In genomic region chr17:29556456-29556855, GRCm38 (mm10) we compare ENCODE assay signal across 20 mouse cellular contexts. TPM values are rescaled to one million over a fixed set of nuclear protein-coding genes. Genes with fewer than 3 reads are reported as not detected.
DNase-seq lines count a peak whose midpoint lies in the region; ATAC-seq and TF ChIP-seq lines count a peak whose summit lies in the region.
"Had no signal": no experiment of that assay in that cellular context is flagged by ENCODE, and none has a peak within 500 bp of the region (broad histone marks: within the 10 kb centered on the region; RNA-seq: fewer than 3 reads in every experiment).

No protein-coding gene starts in this region.

- no peak for TF ChIP-seq CTCF in lung, postnatal 0 days (IDR thresholded peaks at IDR 0.05)

- ATAC-seq in heart, embryonic 11.5 days (replicated peaks; ENCODE audit: insufficient number of reproducible peaks, low FRiP score, low TSS enrichment): no peak
- no peak for ATAC-seq in lung, postnatal 0 days
- ATAC-seq in intestine, embryonic 14.5 days (replicated peaks; ENCODE audit: low FRiP score, low TSS enrichment, low read depth): 0 out of 2 replicates have a peak, but pooled peaks have one; percentile 18
- ATAC-seq in stomach, embryonic 15.5 days (ENCODE audit: insufficient read depth, low FRiP score, low read depth): no peak
- no peak for ATAC-seq in hindbrain, embryonic 14.5 days (ENCODE audit: low FRiP score)
- ATAC-seq: liver, postnatal 0 days; midbrain, embryonic 16.5 days had no signal

- H3K4me3 ChIP-seq in heart, embryonic 11.5 days (ENCODE audit: low read depth, low read length): no peak overlapping the region
- no peak overlapping the region for H3K4me3 ChIP-seq in lung, postnatal 0 days (ENCODE audit: low read depth, low read length)
- no peak overlapping the region for H3K4me3 ChIP-seq in intestine, embryonic 14.5 days (ENCODE audit: low read depth, low read length)
- H3K4me3 ChIP-seq in stomach, embryonic 15.5 days (replicated peaks): no peak overlapping the region
- no peak overlapping the region for H3K4me3 ChIP-seq in hindbrain, embryonic 14.5 days (replicated peaks; ENCODE audit: low read length)
- H3K4me3 ChIP-seq: heart, adult 2 months had no signal

- H3K36me3 ChIP-seq in heart, embryonic 11.5 days (ENCODE audit: control insufficient read depth, insufficient read depth, low read length): no peaks in the 10 kb centered on the region
- H3K36me3 ChIP-seq in lung, postnatal 0 days (ENCODE audit: insufficient read depth, low read length): no peaks in the 10 kb centered on the region
- H3K36me3 ChIP-seq in intestine, embryonic 14.5 days (ENCODE audit: control insufficient read depth, insufficient read depth, low read length): peaks cover 3% of the 10 kb centered on the region; the same call in 1 of the 2 replicates
- no peaks in the 10 kb centered on the region for H3K36me3 ChIP-seq in stomach, embryonic 15.5 days
- H3K36me3 ChIP-seq in hindbrain, embryonic 14.5 days (replicated peaks; ENCODE audit: control insufficient read depth, insufficient read depth): no peaks in the 10 kb centered on the region

- H3K4me2 ChIP-seq in heart, embryonic 11.5 days: no peak overlapping the region
- no peak overlapping the region for H3K4me2 ChIP-seq in lung, postnatal 0 days (replicated peaks; ENCODE audit: low read depth, low read length)
- H3K4me2 ChIP-seq in intestine, embryonic 14.5 days (ENCODE audit: low read length): no peak overlapping the region
- H3K4me2 ChIP-seq in stomach, embryonic 15.5 days: 0 out of 2 replicates have a peak overlapping the region, but pooled peaks have one; percentile 11
- H3K4me2 ChIP-seq in hindbrain, embryonic 14.5 days (replicated peaks): no peak overlapping the region

- no peak for TF ChIP-seq EP300 in lung, postnatal 0 days (IDR thresholded peaks at IDR 0.05)

- no peak overlapping the region for H3K9ac ChIP-seq in heart, embryonic 11.5 days (ENCODE audit: low read depth, low read length)
- H3K9ac ChIP-seq in lung, postnatal 0 days (replicated peaks; ENCODE audit: low read depth): no peak overlapping the region
- H3K9ac ChIP-seq in intestine, embryonic 14.5 days (ENCODE audit: low read length): no peak overlapping the region
- no peak overlapping the region for H3K9ac ChIP-seq in stomach, embryonic 15.5 days
- H3K9ac ChIP-seq in hindbrain, embryonic 14.5 days: no peak overlapping the region
- H3K9ac ChIP-seq: liver, postnatal 0 days had no signal

- H3K4me1 ChIP-seq in heart, embryonic 11.5 days (ENCODE audit: control insufficient read depth, insufficient read depth, low read length): peaks cover 15% of the 10 kb centered on the region
- no peaks in the 10 kb centered on the region for H3K4me1 ChIP-seq in lung, postnatal 0 days (ENCODE audit: insufficient read depth, low read depth, low read length)
- H3K4me1 ChIP-seq in intestine, embryonic 14.5 days (replicated peaks; ENCODE audit: control insufficient read depth, insufficient read depth, low read length): peaks cover 14% of the 10 kb centered on the region
- peaks cover 15% of the 10 kb centered on the region for H3K4me1 ChIP-seq in stomach, embryonic 15.5 days
- no peaks in the 10 kb centered on the region for H3K4me1 ChIP-seq in hindbrain, embryonic 14.5 days (replicated peaks; ENCODE audit: control insufficient read depth, insufficient read depth, low read length)

- 78% methylated on average over 10 of the region's 10 CpGs for WGBS in heart, embryonic 11.5 days (ENCODE audit: insufficient replicate concordance)
- WGBS in lung, postnatal 0 days: 63% methylated on average over 10 of the region's 10 CpGs
- WGBS in intestine, embryonic 14.5 days: 81% methylated on average over 10 of the region's 10 CpGs
- 64% methylated on average over 10 of the region's 10 CpGs for WGBS in stomach, embryonic 15.5 days
- WGBS in hindbrain, embryonic 14.5 days: 90% methylated on average over 10 of the region's 10 CpGs

- no peak for DNase-seq in heart, adult 9 months (ENCODE audit: low spot score in 2 of 2)
- DNase-seq in lung, postnatal 0 days (ENCODE audit: low spot score): peak; percentile 36
- DNase-seq in lung, postnatal 4 days: no peak
- no peak for DNase-seq in intestine, embryonic 14.5 days (ENCODE audit: low spot score)
- no peak for DNase-seq in hindbrain, embryonic 14.5 days (ENCODE audit: low spot score)
- DNase-seq in urinary bladder, postnatal 14 days (ENCODE audit: low spot score): no peak
- DNase-seq: B cell, adult 2 months; cerebellum, adult 2 months; gastrocnemius, postnatal 10 days; liver, postnatal 0 days; right cerebral cortex, postnatal 14 days had no signal

- H3K9me3 ChIP-seq in heart, embryonic 11.5 days (replicated peaks; ENCODE audit: control insufficient read depth, low read length): no peaks in the 10 kb centered on the region
- no peaks in the 10 kb centered on the region for H3K9me3 ChIP-seq in lung, postnatal 0 days (ENCODE audit: low read length)
- no peaks in the 10 kb centered on the region for H3K9me3 ChIP-seq in intestine, embryonic 14.5 days (ENCODE audit: control insufficient read depth, low read length)
- no peaks in the 10 kb centered on the region for H3K9me3 ChIP-seq in stomach, embryonic 15.5 days
- no peaks in the 10 kb centered on the region for H3K9me3 ChIP-seq in hindbrain, embryonic 14.5 days (ENCODE audit: control insufficient read depth, low read length)

- H3K27me3 ChIP-seq in heart, embryonic 11.5 days (ENCODE audit: control insufficient read depth, insufficient read depth, low read length): no peaks in the 10 kb centered on the region
- H3K27me3 ChIP-seq in lung, postnatal 0 days (replicated peaks; ENCODE audit: insufficient read depth, low read length): no peaks in the 10 kb centered on the region
- no peaks in the 10 kb centered on the region for H3K27me3 ChIP-seq in intestine, embryonic 14.5 days (replicated peaks; ENCODE audit: control insufficient read depth, insufficient read depth, low read length)
- no peaks in the 10 kb centered on the region for H3K27me3 ChIP-seq in stomach, embryonic 15.5 days (replicated peaks)
- no peaks in the 10 kb centered on the region for H3K27me3 ChIP-seq in hindbrain, embryonic 14.5 days (ENCODE audit: control insufficient read depth, insufficient read depth, low read length)

- H3K27ac ChIP-seq in heart, embryonic 11.5 days (ENCODE audit: low read depth, low read length): 0 out of 2 replicates have a peak overlapping the region, but pooled peaks have one; percentile 36
- no peak overlapping the region for H3K27ac ChIP-seq in lung, postnatal 0 days (ENCODE audit: low read length)
- peak overlapping the region; percentile 48; the same call in 1 of the 2 replicates for H3K27ac ChIP-seq in intestine, embryonic 14.5 days (ENCODE audit: low read depth)
- H3K27ac ChIP-seq in stomach, embryonic 15.5 days: peak overlapping the region; percentile 70
- no peak overlapping the region for H3K27ac ChIP-seq in hindbrain, embryonic 14.5 days
- H3K27ac ChIP-seq: heart, adult 2 months had no signal

RNA-seq across cellular contexts. Expression of gene Tmem217, which starts 4.3 kb away (rescaled TPM):
- polyA plus RNA-seq in heart, embryonic 11.5 days (2014; fragmentation: Nextera tagmentation; extraction: Ambion mirVana): 0.13 and 0.32 TPM in 2 replicates
- 0.31 and 0.76 TPM in 2 replicates for polyA plus RNA-seq in lung, postnatal 0 days (2015; fragmentation: Nextera tagmentation; extraction: Ambion mirVana)
- 0.30 and 0.39 TPM in 2 replicates for polyA plus RNA-seq in intestine, embryonic 14.5 days (2014; fragmentation: Nextera tagmentation; extraction: Ambion mirVana)
- polyA plus RNA-seq in stomach, embryonic 15.5 days (2015; fragmentation: Nextera tagmentation; extraction: Ambion mirVana): 0.93 and 1.3 TPM in 2 replicates
- polyA plus RNA-seq in hindbrain, embryonic 14.5 days (2014; fragmentation: Nextera tagmentation; extraction: Ambion mirVana): 0.50 and 0.53 TPM in 2 replicates
- polyA plus RNA-seq: heart, adult 2 months; large intestine, adult 2 months; liver, adult 2 months; liver, postnatal 0 days had no signal

RNA-seq across cellular contexts. Expression of gene Tbc1d22b, which starts 6.9 kb away (rescaled TPM):
- 10.0 and 12.0 TPM in 2 replicates for polyA plus RNA-seq in heart, embryonic 11.5 days (2014; fragmentation: Nextera tagmentation; extraction: Ambion mirVana)
- polyA plus RNA-seq in lung, postnatal 0 days (2015; fragmentation: Nextera tagmentation; extraction: Ambion mirVana): 5.9 and 6.7 TPM in 2 replicates
- 13.9 and 14.0 TPM in 2 replicates for polyA plus RNA-seq in intestine, embryonic 14.5 days (2014; fragmentation: Nextera tagmentation; extraction: Ambion mirVana)
- 12.2 and 14.8 TPM in 2 replicates for polyA plus RNA-seq in stomach, embryonic 15.5 days (2015; fragmentation: Nextera tagmentation; extraction: Ambion mirVana)
- polyA plus RNA-seq in hindbrain, embryonic 14.5 days (2014; fragmentation: Nextera tagmentation; extraction: Ambion mirVana): 27.8 and 30.5 TPM in 2 replicates

RNA-seq across cellular contexts. Expression of gene Gm17657, which starts 7.0 kb away (rescaled TPM):
- polyA plus RNA-seq in heart, embryonic 11.5 days (2014; fragmentation: Nextera tagmentation; extraction: Ambion mirVana): not detected in 2 replicates
- not detected in 2 replicates for polyA plus RNA-seq in lung, postnatal 0 days (2015; fragmentation: Nextera tagmentation; extraction: Ambion mirVana)
- polyA plus RNA-seq in intestine, embryonic 14.5 days (2014; fragmentation: Nextera tagmentation; extraction: Ambion mirVana): not detected in 2 replicates
- not detected in 2 replicates for polyA plus RNA-seq in stomach, embryonic 15.5 days (2015; fragmentation: Nextera tagmentation; extraction: Ambion mirVana)
- polyA plus RNA-seq in hindbrain, embryonic 14.5 days (2014; fragmentation: Nextera tagmentation; extraction: Ambion mirVana): not detected in 2 replicates
- polyA plus RNA-seq: cerebellum, adult 2 months; forebrain, embryonic 11.5 days; heart, adult 2 months; hindbrain, embryonic 11.5 days; kidney, embryonic 14.5 days; large intestine, adult 2 months; liver, adult 2 months; liver, postnatal 0 days; midbrain, embryonic 16.5 days had no signal

RNA-seq across cellular contexts. Expression of gene Rnf8, which starts 58.1 kb away (rescaled TPM):
- polyA plus RNA-seq in heart, embryonic 11.5 days (2014; fragmentation: Nextera tagmentation; extraction: Ambion mirVana): 61.9 and 66.9 TPM in 2 replicates
- 43.3 and 43.7 TPM in 2 replicates for polyA plus RNA-seq in lung, postnatal 0 days (2015; fragmentation: Nextera tagmentation; extraction: Ambion mirVana)
- polyA plus RNA-seq in intestine, embryonic 14.5 days (2014; fragmentation: Nextera tagmentation; extraction: Ambion mirVana): 76.0 and 86.7 TPM in 2 replicates
- 66.3 and 70.8 TPM in 2 replicates for polyA plus RNA-seq in stomach, embryonic 15.5 days (2015; fragmentation: Nextera tagmentation; extraction: Ambion mirVana)
- polyA plus RNA-seq in hindbrain, embryonic 14.5 days (2014; fragmentation: Nextera tagmentation; extraction: Ambion mirVana): 82.2 and 89.6 TPM in 2 replicates

RNA-seq across cellular contexts. Expression of gene Gm28043, which starts 58.2 kb away (rescaled TPM):
- polyA plus RNA-seq in heart, embryonic 11.5 days (2014; fragmentation: Nextera tagmentation; extraction: Ambion mirVana): 2.3 and 2.9 TPM in 2 replicates
- polyA plus RNA-seq in lung, postnatal 0 days (2015; fragmentation: Nextera tagmentation; extraction: Ambion mirVana): 0.99 and 1.6 TPM in 2 replicates
- 2.8 and 3.4 TPM in 2 replicates for polyA plus RNA-seq in intestine, embryonic 14.5 days (2014; fragmentation: Nextera tagmentation; extraction: Ambion mirVana)
- 2.6 and 3.0 TPM in 2 replicates for polyA plus RNA-seq in stomach, embryonic 15.5 days (2015; fragmentation: Nextera tagmentation; extraction: Ambion mirVana)
- polyA plus RNA-seq in hindbrain, embryonic 14.5 days (2014; fragmentation: Nextera tagmentation; extraction: Ambion mirVana): 1.8 and 2.6 TPM in 2 replicates

Comparison
In these comparisons a context has a peak if more than half of its experiments do, and no peak if none do; other contexts are left out.
1. H3K27ac ChIP-seq: peak in heart, embryonic 11.5 days (single experiment), intestine, embryonic 14.5 days (single experiment) and stomach, embryonic 15.5 days (single experiment); none in lung, postnatal 0 days (single experiment) and hindbrain, embryonic 14.5 days (single experiment).